Mouse (Mus musculus): ENCODE measurements at regions not wholly inside any gene's neighbourhood (a gene's known extent, or its start where the extent isn't known, plus 50 kb on each side); places are given as distances from the start of the nearest gene placed in this dataset.
A peak's percentile ranks its signal among the peaks of the same experiment; 100 is the strongest.

DNA sequence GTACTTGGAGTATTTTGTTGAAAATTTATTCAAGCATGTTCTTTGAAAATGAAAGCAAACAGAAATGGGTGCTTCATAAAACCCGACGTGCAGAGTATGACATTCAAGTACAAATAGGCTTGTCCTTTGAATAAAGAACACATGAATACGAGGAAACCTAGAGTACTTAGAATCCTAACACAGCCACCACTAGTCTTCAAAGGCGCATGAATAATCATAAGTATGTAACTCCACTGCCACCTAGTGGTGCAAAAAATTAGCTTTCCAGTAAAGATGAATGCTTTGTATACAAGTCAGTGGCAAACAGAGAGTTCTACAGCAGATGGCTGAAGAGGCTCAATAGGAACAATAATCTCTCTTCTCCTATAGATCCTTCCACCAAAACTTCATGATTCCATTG, 1449.8 kb upstream of the Tenm3 start:
- ATAC-seq (replicated peaks; ENCODE audit: low FRiP score, low TSS enrichment, low read depth) (peak; percentile 47; the same call in 1 of the 2 replicates), DNase-seq (ENCODE audit: low spot score) (peak; percentile 61)
- no peaks in the 10 kb centered on the region for H3K36me3 ChIP-seq (ENCODE audit: control insufficient read depth, insufficient read depth, low read length)
- H3K9me3 ChIP-seq (ENCODE audit: control insufficient read depth, low read length) = no peaks in the 10 kb centered on the region
- no peaks in the 10 kb centered on the region for H3K27me3 ChIP-seq (replicated peaks; ENCODE audit: control insufficient read depth, insufficient read depth, low read length)
- H3K4me1 ChIP-seq (replicated peaks; ENCODE audit: control insufficient read depth, insufficient read depth, low read length) = no peaks in the 10 kb centered on the region
- H3K4me3 ChIP-seq (ENCODE audit: low read depth, low read length) = no peak overlapping the region
- no peak overlapping the region for H3K9ac ChIP-seq (ENCODE audit: low read length)
- 7% methylated on average over 4 of the region's 4 CpGs for WGBS
- no peak overlapping the region for H3K27ac ChIP-seq (ENCODE audit: low read depth)
- no peak overlapping the region for H3K4me2 ChIP-seq (ENCODE audit: low read length)

DNA sequence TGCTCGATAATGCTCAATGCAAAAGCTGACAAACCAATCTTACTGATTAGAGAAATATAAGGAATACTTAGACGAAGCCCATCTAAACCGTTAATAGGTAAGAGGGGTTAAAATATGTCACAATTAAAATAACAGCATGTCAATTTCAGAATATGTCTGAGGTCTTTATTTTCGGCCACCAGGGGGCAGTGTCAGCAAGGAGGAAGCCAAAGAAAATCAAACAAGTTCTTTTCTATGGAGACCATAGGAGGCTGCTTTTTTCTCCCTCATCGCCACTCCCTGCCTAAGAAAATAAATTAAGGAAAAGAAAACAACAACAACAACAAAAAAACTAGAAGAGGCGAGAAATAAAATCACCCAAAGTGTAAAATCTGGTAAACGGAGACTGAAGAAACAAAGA, 1448.4 kb upstream of the Tenm3 start:
- Histone ChIP-seq H3K36me3 (ENCODE audit: control insufficient read depth, insufficient read depth, low read length) (no peaks in the 10 kb centered on the region), H3K4me1 (replicated peaks; ENCODE audit: control insufficient read depth, insufficient read depth, low read length) (no peaks in the 10 kb centered on the region), H3K4me2 (ENCODE audit: low read length) (no peak overlapping the region), H3K9ac (ENCODE audit: low read length) (no peak overlapping the region), H3K4me3 (ENCODE audit: low read depth, low read length) (no peak overlapping the region), H3K27me3 (replicated peaks; ENCODE audit: control insufficient read depth, insufficient read depth, low read length) (no peaks in the 10 kb centered on the region), H3K27ac (ENCODE audit: low read depth) (no peak overlapping the region), H3K9me3 (ENCODE audit: control insufficient read depth, low read length) (no peaks in the 10 kb centered on the region)
- WGBS = 42% methylated on average over 7 of the region's 7 CpGs
- ATAC-seq (replicated peaks; ENCODE audit: low FRiP score, low TSS enrichment, low read depth) (no peak), DNase-seq (ENCODE audit: low spot score) (peak; percentile 68)

DNA sequence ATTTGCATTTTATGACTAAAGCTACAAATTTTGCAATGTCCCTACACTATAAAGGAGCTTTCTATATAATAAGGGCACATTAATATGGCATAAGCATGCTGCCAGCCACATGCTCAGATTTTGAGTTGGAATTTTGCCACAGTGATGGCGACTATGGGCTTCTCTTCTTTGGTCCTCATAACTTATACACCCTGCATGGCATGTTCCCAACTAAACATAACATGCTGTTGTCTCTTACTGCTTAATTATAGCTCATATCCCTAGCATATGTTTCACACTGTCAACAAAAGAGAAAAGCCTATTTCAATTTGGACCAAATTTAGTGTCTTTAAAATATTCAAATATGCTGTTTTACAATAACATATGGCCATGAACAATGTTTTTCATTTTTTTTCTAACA, 1432.6 kb upstream of the Tenm3 start:
- whole genome bisulfite sequencing = 77% methylated on average over 1 of the region's 1 CpGs
- no peak for DNase-seq (ENCODE audit: low spot score)

DNA sequence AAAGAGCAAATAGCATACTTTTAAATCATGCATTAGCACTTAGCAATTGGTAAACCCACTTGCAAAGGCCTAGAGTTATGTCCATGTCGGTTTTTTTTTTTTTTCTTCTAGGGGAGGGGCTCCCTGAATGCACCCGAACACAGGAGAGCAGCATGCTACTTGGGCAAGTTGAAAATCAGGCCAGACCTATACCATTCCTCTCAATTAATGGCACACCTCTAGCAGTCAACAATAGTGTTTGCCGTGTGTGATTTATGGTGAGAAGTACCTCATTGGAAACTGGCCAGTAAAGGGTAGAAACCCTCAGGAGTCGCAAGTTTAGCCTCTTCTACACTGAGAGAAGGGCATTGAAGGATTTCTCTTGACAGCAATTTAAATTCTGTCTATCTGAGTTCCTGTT, 1421.0 kb upstream of the Tenm3 start:
- Histone ChIP-seq H3K27me3 (replicated peaks; ENCODE audit: control insufficient read depth, insufficient read depth, low read length) (no peaks in the 10 kb centered on the region), H3K36me3 (ENCODE audit: control insufficient read depth, insufficient read depth, low read length) (no peaks in the 10 kb centered on the region), H3K9ac (ENCODE audit: low read length) (no peak overlapping the region), H3K9me3 (ENCODE audit: control insufficient read depth, low read length) (no peaks in the 10 kb centered on the region), H3K27ac (ENCODE audit: low read depth) (no peak overlapping the region), H3K4me1 (replicated peaks; ENCODE audit: control insufficient read depth, insufficient read depth, low read length) (no peaks in the 10 kb centered on the region), H3K4me3 (ENCODE audit: low read depth, low read length) (no peak overlapping the region), H3K4me2 (ENCODE audit: low read length) (no peak overlapping the region)
- DNase-seq (ENCODE audit: low spot score) = no peak
- ATAC-seq (replicated peaks; ENCODE audit: low FRiP score, low TSS enrichment, low read depth) = no peak
- 51% methylated on average over 4 of the region's 4 CpGs for WGBS

More for the DNA sequence above, 1432.6 kb upstream of the Tenm3 start:
- H3K36me3 ChIP-seq (ENCODE audit: control insufficient read depth, insufficient read depth, low read length) = no peaks in the 10 kb centered on the region
- no peaks in the 10 kb centered on the region for H3K9me3 ChIP-seq (ENCODE audit: control insufficient read depth, low read length)
- no peaks in the 10 kb centered on the region for H3K4me1 ChIP-seq (replicated peaks; ENCODE audit: control insufficient read depth, insufficient read depth, low read length)
- H3K27ac ChIP-seq (ENCODE audit: low read depth) = no peak overlapping the region
- no peak overlapping the region for H3K4me2 ChIP-seq (ENCODE audit: low read length)
- H3K9ac ChIP-seq (ENCODE audit: low read length) = no peak overlapping the region
- no peaks in the 10 kb centered on the region for H3K27me3 ChIP-seq (replicated peaks; ENCODE audit: control insufficient read depth, insufficient read depth, low read length)
- ATAC-seq (replicated peaks; ENCODE audit: low FRiP score, low TSS enrichment, low read depth) = no peak
- H3K4me3 ChIP-seq (ENCODE audit: low read depth, low read length) = no peak overlapping the region

All from intestine, embryonic 14.5 days (tissue).